Mouse (Mus musculus) ES-Bruce4 (cell line): ENCODE results near the gene Slc7a1. TPM values are rescaled to one million over a fixed set of nuclear protein-coding genes. Genes with fewer than 3 reads are reported as not detected.

Source experiments
- H3K27ac ChIP-seq: 2 replicates; pipeline ENCODE4 v1.5.1; 2012; ENCODE audit warnings: low read length, inconsistent platforms; ENCODE audit not compliant: insufficient read depth
- H3K27me3 ChIP-seq: 2 replicates; pipeline ENCODE4 v1.6.1; 2012; ENCODE audit warnings: mild to moderate bottlenecking, low read length, inconsistent platforms; ENCODE audit not compliant: control insufficient read depth, poor library complexity, insufficient read depth, severe bottlenecking
- H3K36me3 ChIP-seq: 2 replicates; pipeline ENCODE4 v1.6.1; 2012; ENCODE audit warnings: inconsistent platforms, mild to moderate bottlenecking, low read length, moderate library complexity; ENCODE audit not compliant: control insufficient read depth, poor library complexity, insufficient read depth, severe bottlenecking
- H3K4me1 ChIP-seq: one replicate; pipeline ENCODE4 v1.8.1; 2011; ENCODE audit warnings: low read length; ENCODE audit not compliant: control insufficient read depth, insufficient read depth
- H3K4me3 ChIP-seq: 2 replicates; pipeline ENCODE4 v1.5.1; 2011; ENCODE audit warnings: low read depth, mild to moderate bottlenecking, low read length
- H3K9ac ChIP-seq: 2 replicates; pipeline ENCODE4 v1.6.1; 2012; ENCODE audit warnings: low read depth, mild to moderate bottlenecking, inconsistent platforms; ENCODE audit not compliant: poor library complexity, severe bottlenecking
- H3K9me3 ChIP-seq: replicated peaks from 2 replicates; pipeline ENCODE4 v1.6.1; 2012; ENCODE audit warnings: mild to moderate bottlenecking, low read length, inconsistent platforms; ENCODE audit not compliant: control insufficient read depth, poor library complexity, insufficient read depth, severe bottlenecking
- CTCF ChIP-seq: IDR thresholded peaks from one replicate; pipeline ENCODE4 v1.8.1; 2011; ENCODE audit warnings: low read depth, low read length
- EP300 ChIP-seq: IDR thresholded peaks from 2 replicates; pipeline ENCODE4 v1.6.1; 2011; ENCODE audit warnings: low read depth, low read length; ENCODE audit not compliant: insufficient read depth
- POLR2A ChIP-seq: IDR thresholded peaks from one replicate; pipeline ENCODE4 v1.8.1; 2011; ENCODE audit warnings: low read length; ENCODE audit not compliant: insufficient read depth
- polyA plus RNA-seq: library from polyadenylated mRNA; stranded (reverse); fragments of >200 nt; gene quantifications from 2 replicates; pipeline ENCODE4 v1.2.4, GENCODE M21; 2011; ENCODE audit warnings: low read depth; ENCODE audit not compliant: missing spikeins, insufficient read depth, insufficient read length

Slc7a1 gene
- polyA plus RNA-seq, 1 experiment, result 27.1 TPM

DNA sequence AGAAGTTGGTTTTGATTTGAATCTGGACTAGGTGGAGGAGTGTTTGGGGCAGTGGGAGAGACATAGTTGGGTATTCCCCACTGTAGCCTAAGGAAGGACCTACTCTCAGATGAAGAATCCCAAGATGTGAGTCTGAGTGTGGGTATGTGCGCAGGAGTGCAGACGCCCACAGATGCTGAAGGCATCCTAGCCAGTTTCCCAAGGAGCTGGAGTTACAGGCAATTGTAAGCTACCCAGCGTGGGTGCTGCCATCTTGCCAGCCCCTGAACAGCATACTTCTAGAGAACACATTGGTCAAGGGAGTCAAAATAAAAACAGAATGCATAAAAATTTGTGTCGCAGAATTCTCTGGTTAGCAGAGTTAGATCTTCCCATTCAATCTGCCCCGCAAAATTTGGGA is 117.1 kb downstream of the Slc7a1 start:
- Histone ChIP-seq H3K36me3 (no peaks in the 10 kb centered on the region), H3K9me3 (no peaks in the 10 kb centered on the region), H3K4me3 (no peak overlapping the region), H3K27ac (no peak overlapping the region), H3K9ac (no peak overlapping the region), H3K4me1 (no peaks in the 10 kb centered on the region), H3K27me3 (no peaks in the 10 kb centered on the region)
- TF ChIP-seq EP300 (no peak), CTCF (no peak)

DNA sequence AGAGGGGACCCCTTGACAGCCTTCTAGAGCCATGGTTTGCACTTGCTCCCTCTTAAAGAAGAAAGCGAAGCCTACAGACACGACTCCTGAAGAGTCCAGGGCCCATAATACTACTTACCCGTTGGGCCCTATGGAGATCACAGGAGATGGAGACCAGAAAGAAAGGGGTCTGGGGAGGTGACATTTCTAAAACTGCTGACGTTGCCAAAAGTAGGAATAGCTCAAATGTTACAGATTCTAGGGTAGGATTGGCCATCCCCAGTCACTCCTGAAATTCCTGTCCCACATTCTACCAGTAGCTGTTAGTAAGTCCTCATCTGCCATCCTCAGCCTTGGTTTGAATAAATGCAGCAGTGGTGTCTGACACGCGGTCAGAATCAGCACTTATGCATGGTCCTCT is 117.6 kb downstream of the Slc7a1 start:
- Histone ChIP-seq H3K27ac (no peak overlapping the region), H3K9me3 (no peaks in the 10 kb centered on the region), H3K27me3 (no peaks in the 10 kb centered on the region), H3K36me3 (no peaks in the 10 kb centered on the region), H3K4me3 (no peak overlapping the region), H3K9ac (no peak overlapping the region), H3K4me1 (no peaks in the 10 kb centered on the region)
- TF ChIP-seq POLR2A, result no peak
- no peak for TF ChIP-seq EP300
- no peak for TF ChIP-seq CTCF

DNA sequence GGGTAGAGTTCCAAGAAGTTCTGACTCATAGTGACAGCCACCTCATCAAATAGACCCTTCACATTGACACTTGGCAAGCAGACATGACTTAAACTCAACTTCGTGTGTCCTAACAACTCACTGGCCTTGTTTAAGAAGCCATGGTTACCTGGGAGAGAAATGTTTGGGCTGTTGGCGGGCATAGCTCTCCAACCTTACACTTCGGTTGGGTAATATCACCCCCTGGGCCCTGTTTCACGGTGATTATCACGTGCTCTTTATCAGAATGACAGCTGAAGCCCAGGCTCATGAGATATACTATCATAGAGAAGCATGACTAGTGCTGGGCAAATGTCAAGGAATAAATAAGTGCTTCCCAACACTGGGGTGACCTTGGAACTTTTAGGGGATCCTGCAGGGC is 119.4 kb downstream of the Slc7a1 start:
- no peaks in the 10 kb centered on the region for H3K9me3 ChIP-seq
- no peak overlapping the region for H3K27ac ChIP-seq

DNA sequence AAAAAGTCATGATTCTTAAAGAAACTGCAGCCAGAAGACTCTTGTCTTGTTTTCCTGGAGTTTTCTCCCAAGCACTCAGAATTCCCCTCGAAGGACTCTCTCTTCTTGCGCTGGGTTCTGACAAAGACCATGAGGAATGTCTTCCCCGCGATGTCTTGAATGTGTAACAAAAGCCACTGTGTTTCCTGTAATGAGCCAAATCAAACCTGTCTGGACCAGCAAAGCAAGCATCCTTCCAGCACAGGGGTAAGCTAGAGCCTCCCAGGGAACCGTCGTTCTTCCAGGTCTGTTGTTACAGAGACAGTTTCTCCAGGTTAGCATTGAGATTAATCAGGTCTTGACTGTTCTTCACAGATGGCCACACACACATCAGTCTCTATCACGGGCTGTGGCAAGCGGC is 121.5 kb downstream of the Slc7a1 start:
- Histone ChIP-seq H3K9me3 (no peaks in the 10 kb centered on the region), H3K27ac (no peak overlapping the region), H3K4me3 (no peak overlapping the region), H3K36me3 (no peaks in the 10 kb centered on the region), H3K9ac (no peak overlapping the region), H3K4me1 (no peaks in the 10 kb centered on the region), H3K27me3 (no peaks in the 10 kb centered on the region)
- no peak for TF ChIP-seq POLR2A
- no peak for TF ChIP-seq CTCF
- no peak for TF ChIP-seq EP300

More for the DNA sequence above, 119.4 kb downstream of the Slc7a1 start:
- no peaks in the 10 kb centered on the region for H3K36me3 ChIP-seq
- TF ChIP-seq CTCF (no peak), EP300 (no peak), POLR2A (no peak)
- H3K4me1 ChIP-seq, result no peaks in the 10 kb centered on the region
- no peak overlapping the region for H3K9ac ChIP-seq
- H3K4me3 ChIP-seq, result no peak overlapping the region
- H3K27me3 ChIP-seq, result no peaks in the 10 kb centered on the region

Other genes starting within 250 kb of the Slc7a1 start
- 55.8 and 58.2 TPM in 2 replicates for gene Ubl3, start 152.9 kb upstream of the Slc7a1 start, polyA plus RNA-seq